ENCODE assay signal across 11 mouse cellular contexts in genomic region chr5:136792541-136792940, GRCm38 (mm10).
"Had no signal": no experiment of that assay in that cellular context is flagged by ENCODE, and none has a peak within 500 bp of the region (broad histone marks: within the 10 kb centered on the region; RNA-seq: fewer than 3 reads in every experiment).

No protein-coding gene starts in this region.

- H3K4me2 ChIP-seq: kidney, embryonic 15.5 days; midbrain, embryonic 13.5 days had no signal

- H3K36me3 ChIP-seq: kidney, embryonic 15.5 days; midbrain, embryonic 13.5 days had no signal

- H3K4me3 ChIP-seq: kidney, embryonic 15.5 days; left cerebral cortex, adult 2 months; midbrain, embryonic 13.5 days had no signal

- H3K9ac ChIP-seq: kidney, embryonic 15.5 days; liver, embryonic 14.5 days; midbrain, embryonic 13.5 days had no signal

- H3K27me3 ChIP-seq: kidney, embryonic 15.5 days had no signal

- H3K27ac ChIP-seq: kidney, embryonic 15.5 days; left cerebral cortex, adult 2 months; liver, embryonic 14.5 days; midbrain, embryonic 13.5 days had no signal

- DNase-seq: kidney, adult 2 months; kidney, postnatal 14 days; lung, adult 18-20 months; right cerebral cortex, postnatal 4 days; spleen, adult 18-20 months; thymus, adult 2 months; thymus, postnatal 25 days had no signal

- H3K9me3 ChIP-seq: kidney, embryonic 15.5 days; midbrain, embryonic 13.5 days had no signal

- ATAC-seq: midbrain, embryonic 13.5 days had no signal
